Mouse (Mus musculus) hematopoietic multipotent progenitor cell, adult 10-12 weeks (in vitro differentiated cells): ENCODE results near the gene Wfdc18. TPM values are rescaled to one million over a fixed set of nuclear protein-coding genes. Genes with fewer than 3 reads are reported as not detected.

ENCODE experiments used
- polyA plus RNA-seq: library from polyadenylated mRNA; stranded (reverse); fragments of >175 nt; gene quantifications from 2 replicates; pipeline ENCODE4 v1.2.3, GENCODE M21; 2012; ENCODE audit warnings: low replicate concordance

Gene Wfdc18
- not detected in 2 replicates for polyA plus RNA-seq

DNA sequence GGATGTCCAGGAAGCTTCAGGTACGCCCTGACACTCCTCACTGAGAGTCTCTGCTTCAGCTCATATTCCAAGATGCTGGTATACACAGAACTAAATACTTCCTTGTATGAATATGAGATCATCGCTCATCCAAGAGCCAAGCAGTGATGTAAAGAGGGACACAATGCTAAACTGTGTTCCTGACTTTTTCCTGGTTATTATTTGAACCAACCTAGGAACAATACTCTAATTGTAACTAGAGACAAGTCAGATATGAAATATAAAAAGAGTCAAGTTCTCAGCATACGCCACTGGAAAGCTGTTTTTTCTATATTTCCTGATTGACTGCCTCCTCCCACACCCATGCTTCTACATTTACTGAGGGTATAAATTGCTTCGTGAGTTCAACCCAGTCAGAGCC, at the start of gene Wfdc18:
Gene Wfdc18 (plus strand): TSS at position 301 of the 400 bp plus-strand sequence.

DNA sequence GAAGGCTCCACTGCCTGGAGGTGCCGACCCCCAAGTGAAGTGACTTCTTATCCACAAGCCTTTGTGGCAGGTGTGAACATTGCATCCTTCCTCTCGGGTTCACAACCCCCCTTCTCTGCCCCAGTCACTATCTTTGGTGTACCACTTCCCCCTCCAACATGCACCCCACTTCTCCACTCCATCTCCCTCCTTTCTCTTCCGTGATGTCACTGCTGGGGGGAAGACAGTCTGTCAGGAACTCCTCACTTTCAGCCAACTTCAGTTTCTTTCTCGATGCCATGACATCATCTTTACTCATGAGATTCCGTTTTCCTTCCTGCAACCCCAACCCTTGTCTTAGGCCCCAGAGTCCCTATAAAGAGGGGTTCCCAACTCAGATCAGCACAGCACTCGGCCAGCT, 46.6 kb upstream of the Wfdc18 start, which contains the start of gene Ccl4:
Gene Ccl4 (plus strand): TSS at position 381 of the 400 bp plus-strand sequence.

DNA sequence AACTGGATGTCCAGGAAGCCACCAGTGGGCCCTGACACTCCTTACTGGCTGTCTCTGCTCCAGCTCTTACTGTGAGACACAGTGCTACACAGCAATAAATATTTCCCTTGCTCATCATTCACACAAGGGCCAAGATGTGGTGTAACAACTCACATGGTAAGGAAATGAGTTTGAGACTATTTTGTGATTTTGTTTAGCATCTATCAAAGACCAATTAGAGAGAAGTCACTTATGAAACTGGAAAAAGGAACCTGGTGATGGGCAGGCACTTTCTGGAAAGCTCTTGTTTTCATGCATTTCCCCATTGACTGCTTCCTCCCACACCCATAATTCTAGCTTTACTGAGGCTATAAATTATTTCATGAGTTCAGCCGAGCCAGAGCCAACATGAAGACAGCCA, 5.1 kb upstream of the Wfdc18 start, which contains the start of gene Wfdc17:
Gene Wfdc17 (plus strand): TSS at position 287 of the 400 bp plus-strand sequence.

DNA sequence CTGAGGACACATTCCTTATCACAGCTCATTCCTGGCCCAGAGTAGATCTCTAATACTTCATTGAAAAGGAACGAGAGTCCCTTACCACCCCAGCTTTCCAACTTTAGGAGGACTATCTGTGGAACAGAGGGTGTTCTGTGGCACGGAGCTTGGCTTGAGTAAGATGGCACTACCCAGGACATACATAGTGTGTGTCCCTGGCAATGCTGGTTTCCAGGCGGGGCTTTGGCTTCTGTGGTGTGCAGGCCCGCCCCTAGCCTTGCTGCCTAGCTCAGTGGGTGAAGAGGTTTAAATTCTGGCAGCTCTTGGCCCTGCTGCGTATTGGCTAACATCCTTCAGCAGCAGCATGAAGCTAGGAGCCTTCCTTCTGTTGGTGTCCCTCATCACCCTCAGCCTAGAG, 37.9 kb downstream of the Wfdc18 start, which contains the start of gene Wfdc21:
Gene Wfdc21 (plus strand): TSS at position 260 of the 400 bp plus-strand sequence.

DNA sequence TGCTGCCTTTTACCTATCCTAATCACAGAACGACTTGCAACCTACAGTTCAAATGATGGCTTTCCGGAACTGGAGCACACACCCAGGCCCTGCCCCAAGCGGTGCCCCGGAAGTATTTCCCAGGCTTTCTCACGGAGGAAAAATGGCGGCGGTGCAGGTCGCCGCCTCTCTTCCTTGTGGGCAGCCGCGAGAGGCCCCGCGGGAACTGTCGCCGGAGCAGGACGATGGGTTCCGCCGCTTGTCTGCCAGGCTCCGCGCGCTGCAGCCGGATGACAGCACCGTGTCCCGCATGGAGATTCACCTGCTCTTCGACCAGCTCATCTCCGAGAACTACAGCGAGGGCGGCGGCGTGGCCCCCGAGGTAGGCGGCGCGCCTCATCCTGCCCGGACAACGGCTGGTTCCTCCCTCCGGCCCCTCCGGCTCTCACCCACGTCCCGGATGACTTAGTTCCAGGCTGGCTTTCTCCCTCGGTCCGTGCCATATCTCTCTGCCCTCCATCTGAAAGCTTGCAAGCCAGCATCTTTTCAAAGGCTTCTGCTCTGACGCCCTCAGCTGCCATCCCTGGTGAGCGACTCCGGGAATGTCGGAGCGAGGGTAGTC, 44.9 kb downstream of the Wfdc18 start, which contains the start of gene Heatr6:
Gene Heatr6 (plus strand): TSS at position 116 of the 601 bp plus-strand sequence.

Other genes starting within 250 kb of the Wfdc18 start
- 1.2 and 2.1 TPM in 2 replicates for gene Mmp28, start 245.9 kb upstream of the Wfdc18 start, polyA plus RNA-seq
- gene Taf15, start 235.9 kb upstream of the Wfdc18 start, polyA plus RNA-seq = 112 and 167 TPM in 2 replicates
- gene Heatr9, start 186.8 kb upstream of the Wfdc18 start, polyA plus RNA-seq = 0.16 and 0.21 TPM in 2 replicates
- gene Ccl5, start 178.5 kb upstream of the Wfdc18 start, polyA plus RNA-seq = 225 and 372 TPM in 2 replicates
- gene Ccl9, start 130.4 kb upstream of the Wfdc18 start, polyA plus RNA-seq = 1.7 and 5.0 TPM in 2 replicates
- gene Ccl6, start 115.9 kb upstream of the Wfdc18 start, polyA plus RNA-seq = 16.2 and 122 TPM in 2 replicates
- gene Rpl9-ps1, start 63.4 kb upstream of the Wfdc18 start, polyA plus RNA-seq = not detected in 2 replicates
- 2.7 and 7.1 TPM in 2 replicates for gene Ccl3, start 59.7 kb upstream of the Wfdc18 start, polyA plus RNA-seq
- gene Ccl4, start 46.4 kb upstream of the Wfdc18 start, polyA plus RNA-seq = 4.0 and 5.5 TPM in 2 replicates
- gene Wfdc17, start 5.0 kb upstream of the Wfdc18 start, polyA plus RNA-seq = 1.1 and 1.6 TPM in 2 replicates
- gene Wfdc21, start 37.9 kb downstream of the Wfdc18 start, polyA plus RNA-seq = 0.59 and 4.3 TPM in 2 replicates
- gene Heatr6, start 44.7 kb downstream of the Wfdc18 start, polyA plus RNA-seq = 12.9 and 13.2 TPM in 2 replicates
- 0.64 and 0.88 TPM in 2 replicates for gene Hnf1b, start 141.0 kb downstream of the Wfdc18 start, polyA plus RNA-seq
- gene Ddx52, start 233.0 kb downstream of the Wfdc18 start, polyA plus RNA-seq = 2.8 and 3.4 TPM in 2 replicates